Mouse (Mus musculus): ENCODE measurements around the gene Oxct2b.
"Not testable (repeated sequence)": the region's sequence is repeated elsewhere in the genome, so short reads cannot be mapped to it uniquely, and the experiment has no call there.

The Oxct2b gene

GRCm38 (mm10) chr4:123112216-123112764, 3.8 kb upstream of the Oxct2b start:
- in situ Hi-C loops (cut with MboI, MseI), result no loop called here

GRCm38 (mm10) chr4:123114651-123115050, 1.4 kb upstream of the Oxct2b start:
- in situ Hi-C loops (cut with MboI, MseI), result loop anchor here (5.0 kb wide), 1 partner anchor 208 kb away; the partner anchor contains the start of gene Oxct2a

- in situ Hi-C loops (cut with MboI, MseI), result loop anchor here (5.0 kb wide), 1 partner anchor 206 kb away; the partner anchor contains the start of gene Oxct2a
These were observed 574 bp downstream of the Oxct2b start for GRCm38 (mm10) chr4:123116640-123117039.

GRCm38 (mm10) chr4:123121286-123121685, 5.2 kb downstream of the Oxct2b start:
- in situ Hi-C loops (cut with MboI, MseI), result no loop called here

- in situ Hi-C loops (cut with MboI, MseI), result no loop called here
These were observed 10.6 kb downstream of the Oxct2b start for GRCm38 (mm10) chr4:123126626-123127025.

GRCm38 (mm10) chr4:123127051-123127450, 11.0 kb downstream of the Oxct2b start:
- in situ Hi-C loops (cut with MboI, MseI), result no loop called here

- in situ Hi-C loops (cut with MboI, MseI), result loop anchor here (5.0 kb wide), 1 partner anchor 760 kb away; no protein-coding TSS in a partner anchor
These were observed 21.5 kb downstream of the Oxct2b start for GRCm38 (mm10) chr4:123137551-123137950.

- in situ Hi-C loops (cut with MboI, MseI), result loop anchor here (5.0 kb wide), 1 partner anchor 758 kb away; no protein-coding TSS in a partner anchor
These were observed 23.6 kb downstream of the Oxct2b start, which contains the start of gene Ppie for GRCm38 (mm10) chr4:123139513-123140154. TSS of gene Ppie (minus strand) at chr4:123139951.

- in situ Hi-C loops (cut with MboI, MseI), result no loop called here
These were observed 31.5 kb downstream of the Oxct2b start for GRCm38 (mm10) chr4:123147446-123148150.

GRCm38 (mm10) chr4:123152003-123152402, 35.9 kb downstream of the Oxct2b start:
- in situ Hi-C loops (cut with MboI, MseI), result no loop called here

- in situ Hi-C loops (cut with MboI, MseI), result no loop called here
These were observed 36.9 kb downstream of the Oxct2b start for GRCm38 (mm10) chr4:123152976-123153375.

GRCm38 (mm10) chr4:123155004-123155403, 38.9 kb downstream of the Oxct2b start:
- in situ Hi-C loops (cut with MboI, MseI), result loop anchor here (5.0 kb wide), 1 partner anchor 37 kb away; no protein-coding TSS in a partner anchor

- in situ Hi-C loops (cut with MboI, MseI), result loop anchor here (5.0 kb wide), 1 partner anchor 37 kb away; no protein-coding TSS in a partner anchor
These were observed 39.4 kb downstream of the Oxct2b start for GRCm38 (mm10) chr4:123155427-123155826.

GRCm38 (mm10) chr4:123155840-123156239, 39.8 kb downstream of the Oxct2b start:
- in situ Hi-C loops (cut with MboI, MseI), result loop anchor here (5.0 kb wide), 1 partner anchor 36 kb away; no protein-coding TSS in a partner anchor

GRCm38 (mm10) chr4:123160571-123160970, 44.5 kb downstream of the Oxct2b start:
- in situ Hi-C loops (cut with MboI, MseI), result no loop called here

GRCm38 (mm10) chr4:123161251-123161650, 45.2 kb downstream of the Oxct2b start:
- in situ Hi-C loops (cut with MboI, MseI), result not testable (repeated sequence)

- in situ Hi-C loops (cut with MboI, MseI), result no loop called here
These were observed 46.3 kb downstream of the Oxct2b start for GRCm38 (mm10) chr4:123162305-123162917.

- in situ Hi-C loops (cut with MboI, MseI), result no loop called here
These were observed 48.1 kb downstream of the Oxct2b start for GRCm38 (mm10) chr4:123164157-123164556.

Measured in regulatory T cell (primary cell).